Mouse (Mus musculus) midbrain, embryonic 11.5 days (tissue): ENCODE results near the gene Tarbp2. TPM values are rescaled to one million over a fixed set of nuclear protein-coding genes. Genes with fewer than 3 reads are reported as not detected.

ENCODE experiments used
- polyA plus RNA-seq: library from polyadenylated mRNA; unstranded; fragments of >200 nt; fragmentation: Nextera tagmentation; extraction: Ambion mirVana; gene quantifications from 2 replicates; pipeline ENCODE4 v1.2.1, GENCODE M21; 2014

Tarbp2 gene
- polyA plus RNA-seq, 1 experiment from 2014 or later = 96.6 TPM

Other genes starting within 250 kb of the Tarbp2 start
- 0.15 and 0.23 TPM in 2 replicates for gene Gm9918, start 247.6 kb upstream of the Tarbp2 start, polyA plus RNA-seq
- gene Mfsd5, start 238.7 kb upstream of the Tarbp2 start, polyA plus RNA-seq = 50.8 and 53.0 TPM in 2 replicates
- gene Espl1, start 221.9 kb upstream of the Tarbp2 start, polyA plus RNA-seq = 29.4 and 33.3 TPM in 2 replicates
- gene Pfdn5, start 192.1 kb upstream of the Tarbp2 start, polyA plus RNA-seq = 404 and 408 TPM in 2 replicates
- gene Myg1, start 186.5 kb upstream of the Tarbp2 start, polyA plus RNA-seq = 97.8 and 99.5 TPM in 2 replicates
- gene Aaas, start 167.4 kb upstream of the Tarbp2 start, polyA plus RNA-seq = 76.5 and 82.5 TPM in 2 replicates
- 0.51 and 0.90 TPM in 2 replicates for gene Sp7, start 151.0 kb upstream of the Tarbp2 start, polyA plus RNA-seq
- gene Sp1, start 112.0 kb upstream of the Tarbp2 start, polyA plus RNA-seq = 11.2 and 11.7 TPM in 2 replicates
- 0.37 TPM in 1 of 2 replicates, not detected in the other for gene Amhr2, start 72.8 kb upstream of the Tarbp2 start, polyA plus RNA-seq
- gene Prr13, start 59.2 kb upstream of the Tarbp2 start, polyA plus RNA-seq = 92.7 and 110 TPM in 2 replicates
- 234 and 255 TPM in 2 replicates for gene Pcbp2, start 47.7 kb upstream of the Tarbp2 start, polyA plus RNA-seq
- 6.7 TPM in 1 of 2 replicates, not detected in the other for gene Gm10337, start 14.5 kb upstream of the Tarbp2 start, polyA plus RNA-seq
- 16.4 and 19.7 TPM in 2 replicates for gene Map3k12, start 1.1 kb upstream of the Tarbp2 start, polyA plus RNA-seq
- gene Npff, start 6.8 kb downstream of the Tarbp2 start, polyA plus RNA-seq = 0.98 and 1.9 TPM in 2 replicates
- gene Gm28047, start 106.9 kb downstream of the Tarbp2 start, polyA plus RNA-seq = 0.08 TPM in 1 of 2 replicates, not detected in the other
- 9.8 and 13.1 TPM in 2 replicates for gene Atf7, start 107.3 kb downstream of the Tarbp2 start, polyA plus RNA-seq
- gene Atp5g2, start 154.2 kb downstream of the Tarbp2 start, polyA plus RNA-seq = 67.4 and 71.3 TPM in 2 replicates
- 27.5 and 28.3 TPM in 2 replicates for gene Calcoco1, start 204.0 kb downstream of the Tarbp2 start, polyA plus RNA-seq